Mouse (Mus musculus) cerebellum, adult 9-10 months (tissue): ENCODE results near the gene Nectin1.

Experiments
- DNase-seq: peaks from one replicate; pipeline ENCODE4 v3.0.0; 2022

Gene Nectin1

DNA sequence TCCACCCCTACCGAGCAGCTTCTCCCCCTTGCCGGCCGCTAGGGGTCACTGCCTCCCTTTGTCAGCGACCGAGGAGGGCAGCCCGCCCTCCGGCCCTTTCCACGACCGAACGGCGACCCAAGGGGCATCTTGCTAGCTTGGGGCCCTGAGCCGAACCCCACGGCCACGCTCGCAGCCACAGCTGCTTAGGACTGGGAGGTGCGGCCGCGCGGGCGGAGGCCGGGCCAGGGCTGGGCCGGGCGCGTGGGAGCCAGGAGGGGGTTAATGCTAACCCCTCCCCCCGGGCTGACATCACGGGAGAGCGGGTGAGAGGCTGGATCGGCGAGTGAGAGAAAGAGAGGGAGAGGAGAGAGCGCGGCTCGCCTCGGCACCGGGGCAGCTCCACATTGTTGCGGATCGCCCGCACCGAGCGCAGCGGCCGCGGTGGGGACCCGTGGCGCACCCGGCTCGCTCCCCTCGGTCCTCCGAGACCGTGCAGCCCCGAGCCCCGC is at the start of gene Nectin1:
Gene Nectin1 (plus strand): TSS at position 338 of the 491 bp plus-strand sequence.
- peak; percentile 92 for DNase-seq

DNA sequence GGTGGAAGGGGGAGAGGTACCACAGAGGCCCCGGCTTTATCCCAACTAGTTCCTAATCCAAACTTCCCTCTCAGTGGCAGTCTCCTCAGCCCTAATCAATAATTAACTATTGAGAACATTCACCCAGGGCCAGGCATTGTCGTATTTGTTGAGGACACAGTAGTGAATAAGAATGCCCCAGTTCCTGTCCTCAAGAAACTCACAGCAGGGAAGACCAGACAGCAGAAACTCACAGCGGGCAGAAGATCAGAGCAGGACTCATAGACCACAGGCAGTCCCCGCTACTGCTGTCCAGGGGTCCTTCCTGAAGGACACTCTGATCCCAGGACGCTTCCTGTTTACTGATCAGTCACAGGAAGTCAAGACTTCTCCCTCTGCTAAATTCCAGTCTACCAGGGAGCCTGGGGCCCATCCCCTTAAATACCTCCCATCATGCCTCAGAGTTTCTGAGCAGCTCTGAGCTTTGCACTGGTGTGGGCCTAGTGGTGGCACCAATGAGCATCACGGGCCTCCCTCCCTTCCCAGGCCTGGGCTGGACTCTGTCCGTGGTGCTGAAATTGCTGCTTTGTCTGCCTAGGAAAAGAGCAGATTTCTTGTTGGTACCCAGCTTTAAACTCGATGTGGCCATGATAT is 45.6 kb upstream of the Nectin1 start:
- DNase-seq: no peak

DNA sequence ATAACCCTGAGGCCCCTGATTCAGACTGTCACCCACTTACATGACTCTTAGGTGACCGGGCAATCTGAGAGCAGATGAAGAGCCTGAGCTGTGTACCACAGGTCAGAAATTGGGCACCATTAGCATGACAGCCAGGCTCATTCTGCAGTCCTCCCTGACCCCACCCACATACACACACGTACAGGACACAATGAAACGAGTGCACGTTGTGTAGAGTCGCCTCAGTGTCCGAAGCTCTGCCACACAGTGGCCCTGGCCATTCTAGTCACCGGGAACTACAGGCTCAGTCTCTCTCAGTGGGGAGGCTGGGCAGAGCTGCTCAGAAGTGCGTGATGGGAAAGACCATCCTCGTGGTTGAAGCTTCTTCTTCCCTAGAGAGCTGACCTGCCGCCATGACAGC is 44.9 kb upstream of the Nectin1 start:
- DNase-seq: no peak

DNA sequence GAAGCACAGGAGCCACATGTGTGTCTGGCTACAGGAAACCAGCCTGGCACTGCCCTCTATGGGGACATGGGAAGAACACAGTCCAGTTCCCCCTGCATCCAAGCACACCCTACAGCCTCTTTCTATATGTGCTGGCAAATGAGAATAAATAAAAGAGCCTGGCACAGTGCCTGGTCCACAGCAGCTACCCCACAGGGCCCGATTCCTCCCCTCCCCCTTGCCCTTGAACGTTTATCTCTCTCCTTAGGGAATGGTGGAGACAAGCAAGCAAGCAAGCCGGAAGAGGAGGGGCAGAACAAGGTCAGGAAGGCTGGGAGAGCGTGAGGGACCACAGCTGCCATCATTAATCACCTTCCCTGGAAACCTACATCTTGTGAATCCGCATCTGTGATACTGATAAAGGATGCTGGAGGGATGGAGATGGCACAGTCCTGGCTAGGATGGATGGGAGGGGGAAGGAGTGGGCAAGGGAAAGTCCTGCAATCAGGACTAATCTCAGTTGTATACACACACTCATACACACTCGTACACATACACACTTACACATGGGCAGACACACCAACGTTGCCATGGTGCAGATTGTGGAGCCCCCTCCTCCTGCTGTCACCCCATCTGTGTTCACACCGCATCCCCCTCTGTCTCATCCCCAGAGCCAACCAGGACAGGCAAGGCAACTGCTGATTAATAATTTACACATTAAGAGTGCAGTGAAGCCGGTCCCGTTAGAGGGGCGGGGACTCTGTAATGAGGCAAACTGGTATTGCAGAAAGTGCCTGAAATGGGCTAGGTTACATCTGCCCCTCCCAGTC is 44.2 kb upstream of the Nectin1 start:
- DNase-seq: no peak

DNA sequence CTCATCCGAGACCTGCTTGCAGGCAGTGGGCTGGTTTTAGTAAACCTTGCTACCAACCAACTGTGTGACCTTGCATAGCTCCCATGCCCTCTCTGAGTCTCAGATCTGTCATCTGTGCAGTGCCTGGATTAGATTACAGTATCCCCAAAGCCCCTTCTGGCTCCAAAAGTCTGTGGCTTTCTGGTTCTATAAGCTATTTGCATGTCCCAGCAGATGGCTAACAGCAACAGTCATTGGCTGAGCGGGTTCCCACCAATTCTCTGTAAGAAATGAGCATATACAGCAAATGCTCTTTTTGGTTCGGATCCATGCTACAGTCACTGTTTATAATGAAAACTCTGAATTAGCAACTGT is 43.6 kb upstream of the Nectin1 start:
- DNase-seq: no peak

DNA sequence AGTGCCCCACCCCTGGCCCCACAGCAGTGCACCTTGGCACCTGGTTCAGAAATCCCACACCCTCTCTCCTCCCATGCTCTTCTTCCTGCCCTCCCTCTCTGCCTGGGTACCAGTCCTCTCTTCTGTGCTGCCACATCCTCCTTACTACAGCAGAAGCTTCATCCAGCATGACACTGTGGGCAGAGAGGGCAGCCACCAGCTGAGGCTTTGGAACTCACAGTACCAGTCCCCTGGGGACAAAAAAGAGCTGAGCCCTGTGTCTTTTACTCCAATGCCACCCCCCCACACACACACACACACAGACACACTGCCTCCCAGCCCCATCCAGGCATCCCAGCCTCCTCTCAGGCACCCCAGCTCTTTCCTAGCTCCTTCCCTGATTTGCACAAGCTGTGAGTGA is 42.0 kb upstream of the Nectin1 start:
- DNase-seq: no peak

DNA sequence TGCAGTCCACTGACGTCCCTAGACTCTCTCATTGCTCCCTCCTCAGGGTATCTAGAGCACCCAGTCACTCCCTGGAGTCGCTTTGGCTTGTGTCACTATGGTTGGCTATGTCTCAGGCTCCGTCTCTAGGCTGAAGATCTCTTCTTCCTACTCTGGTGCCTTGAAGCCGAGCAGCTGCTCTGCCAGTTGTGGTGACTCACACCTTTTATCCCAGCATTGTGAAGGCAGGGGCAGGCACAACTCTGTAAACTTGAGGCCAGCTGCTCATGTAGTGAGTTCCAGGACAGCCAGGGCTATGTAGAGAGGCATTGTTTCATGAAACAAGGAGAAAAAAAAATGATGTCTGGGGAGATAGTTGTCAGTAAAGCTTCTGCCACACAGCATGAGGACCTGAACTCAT is 36.2 kb upstream of the Nectin1 start:
- no peak for DNase-seq

DNA sequence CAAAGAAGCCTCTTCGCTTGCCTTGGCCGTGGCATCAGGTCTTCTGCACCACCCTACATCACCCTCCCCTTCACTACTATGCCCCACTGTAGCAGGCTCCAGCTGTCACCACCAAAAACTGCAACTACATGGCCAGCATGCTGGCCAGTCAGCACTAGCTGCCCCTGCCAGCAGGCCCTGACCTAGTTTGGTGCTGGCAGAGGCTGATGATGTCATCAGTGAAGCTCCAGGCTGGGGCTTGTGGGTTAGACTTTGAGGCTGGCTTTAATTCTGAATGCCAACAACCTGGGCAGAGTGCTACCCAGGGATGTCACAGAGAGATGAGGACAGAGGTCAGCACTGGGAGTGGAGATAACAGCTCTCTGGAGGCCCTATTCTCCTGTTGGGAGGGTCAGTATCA is 35.1 kb upstream of the Nectin1 start:
- peak; percentile 68 for DNase-seq

DNA sequence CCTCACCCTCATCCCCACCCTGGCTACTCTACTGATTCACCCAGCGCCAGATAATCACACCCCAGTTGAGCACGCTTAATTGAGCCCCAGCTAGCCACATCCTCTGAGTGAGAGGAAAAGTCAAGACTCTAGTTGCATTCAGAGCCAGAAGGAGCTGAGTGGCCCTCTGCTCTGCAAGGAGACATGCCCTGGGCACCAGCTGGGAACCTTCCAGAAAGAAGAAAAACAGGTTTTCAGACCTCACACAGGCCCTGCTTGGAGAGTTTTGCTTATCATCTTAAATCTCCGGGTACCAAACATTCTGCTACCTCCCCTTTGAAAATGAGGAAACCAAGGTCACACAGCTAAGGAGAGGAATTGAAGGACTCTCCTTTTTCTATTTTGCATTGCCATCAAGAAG is 30.4 kb upstream of the Nectin1 start:
- DNase-seq: no peak

DNA sequence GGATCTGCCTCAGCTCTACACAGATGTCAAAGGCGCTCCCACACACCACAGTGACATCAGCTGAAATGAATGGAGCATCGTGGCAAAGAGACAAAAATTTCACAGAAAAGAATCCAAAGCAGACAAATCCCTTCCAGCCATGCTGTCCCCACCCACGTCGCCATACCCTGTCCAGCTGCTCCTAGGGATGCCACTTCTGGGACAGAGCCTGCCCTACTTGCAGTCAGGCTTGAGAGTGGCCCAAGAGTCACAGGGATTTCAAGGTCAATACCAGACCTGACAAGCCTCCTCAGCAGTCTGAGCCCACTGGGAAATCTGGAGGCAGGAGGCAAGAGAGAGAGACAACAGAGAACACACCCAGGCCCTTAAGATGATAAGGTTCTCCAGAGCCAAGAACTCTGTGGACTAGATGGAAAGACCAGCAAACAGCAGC is 24.4 kb upstream of the Nectin1 start:
- DNase-seq: no peak

DNA sequence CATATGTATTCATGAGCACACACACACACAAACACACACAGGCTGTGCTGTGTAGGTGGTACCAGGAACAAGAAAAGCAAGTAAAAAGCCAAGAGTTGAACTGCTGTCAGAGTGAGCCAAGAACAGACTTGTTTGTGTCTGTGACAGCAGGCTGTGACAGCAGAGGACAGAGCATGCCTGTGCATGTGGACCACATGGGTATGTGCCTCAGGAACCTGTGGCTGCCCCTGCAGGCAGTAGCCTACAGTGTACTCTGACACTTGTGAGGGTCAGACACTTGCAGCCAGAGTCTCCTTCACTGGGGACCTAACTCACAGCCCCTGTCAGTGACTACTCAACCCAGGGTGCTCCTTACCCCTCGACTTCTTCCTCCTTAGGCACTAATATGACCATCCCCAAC is 23.7 kb upstream of the Nectin1 start:
- no peak for DNase-seq

DNA sequence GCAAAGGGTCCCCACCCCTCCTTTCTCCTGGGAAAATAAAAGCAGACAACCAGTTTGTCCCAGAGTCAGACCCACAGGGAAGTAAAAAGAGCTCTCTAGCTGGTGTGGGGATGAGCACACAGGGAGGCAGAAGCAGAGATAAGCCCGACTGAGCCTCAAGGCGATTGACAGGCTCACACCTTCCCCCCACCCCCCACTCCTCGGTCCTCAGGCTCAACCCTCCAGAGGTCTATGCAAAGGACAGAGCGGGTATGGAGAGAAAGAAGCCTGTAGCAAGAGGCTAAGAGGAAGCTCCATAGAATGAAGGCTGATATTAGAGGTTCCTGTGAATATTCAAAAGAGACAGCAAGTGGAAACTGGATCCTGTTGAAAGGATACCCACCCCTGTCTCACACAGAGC is 19.7 kb upstream of the Nectin1 start:
- DNase-seq: no peak

DNA sequence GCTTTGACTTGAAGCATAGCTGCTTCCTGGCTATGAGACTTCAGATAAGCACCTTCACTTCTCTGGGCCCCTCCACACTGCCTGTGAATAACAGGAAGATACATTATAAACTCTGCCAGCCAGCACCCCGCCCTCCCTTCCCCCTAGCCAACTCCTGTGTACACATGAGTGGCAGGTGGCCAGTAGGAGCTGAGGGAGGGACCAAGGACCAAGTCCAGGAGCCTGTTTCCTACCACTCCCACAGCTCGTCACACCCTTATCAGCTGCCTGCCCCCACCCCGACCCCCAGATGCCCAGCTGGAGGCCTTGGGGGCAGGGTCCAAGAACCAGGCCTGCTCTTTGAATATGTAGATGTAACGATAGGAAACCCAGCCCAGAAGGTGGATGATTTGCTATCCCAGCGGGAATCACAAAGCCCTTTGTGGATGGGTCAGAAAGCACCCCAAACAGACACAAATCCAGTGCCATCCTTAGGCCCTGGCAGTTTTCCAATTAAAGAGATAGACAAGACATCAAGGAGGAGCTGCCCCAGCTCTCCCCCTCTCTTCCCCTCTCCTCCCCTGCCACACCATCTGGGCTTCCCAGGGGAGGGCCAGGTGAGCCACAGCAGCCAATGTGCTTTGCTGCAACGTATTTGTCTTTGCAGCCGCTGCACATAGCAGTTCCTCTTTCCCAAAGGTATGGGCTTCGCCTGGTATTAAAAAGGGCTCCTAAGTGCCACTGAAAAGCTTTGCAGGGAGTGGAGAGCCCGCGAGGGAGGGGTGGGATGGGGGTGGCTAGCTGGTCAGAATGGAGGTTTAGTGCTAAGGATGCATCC is 14.1 kb upstream of the Nectin1 start:
- no peak for DNase-seq

DNA sequence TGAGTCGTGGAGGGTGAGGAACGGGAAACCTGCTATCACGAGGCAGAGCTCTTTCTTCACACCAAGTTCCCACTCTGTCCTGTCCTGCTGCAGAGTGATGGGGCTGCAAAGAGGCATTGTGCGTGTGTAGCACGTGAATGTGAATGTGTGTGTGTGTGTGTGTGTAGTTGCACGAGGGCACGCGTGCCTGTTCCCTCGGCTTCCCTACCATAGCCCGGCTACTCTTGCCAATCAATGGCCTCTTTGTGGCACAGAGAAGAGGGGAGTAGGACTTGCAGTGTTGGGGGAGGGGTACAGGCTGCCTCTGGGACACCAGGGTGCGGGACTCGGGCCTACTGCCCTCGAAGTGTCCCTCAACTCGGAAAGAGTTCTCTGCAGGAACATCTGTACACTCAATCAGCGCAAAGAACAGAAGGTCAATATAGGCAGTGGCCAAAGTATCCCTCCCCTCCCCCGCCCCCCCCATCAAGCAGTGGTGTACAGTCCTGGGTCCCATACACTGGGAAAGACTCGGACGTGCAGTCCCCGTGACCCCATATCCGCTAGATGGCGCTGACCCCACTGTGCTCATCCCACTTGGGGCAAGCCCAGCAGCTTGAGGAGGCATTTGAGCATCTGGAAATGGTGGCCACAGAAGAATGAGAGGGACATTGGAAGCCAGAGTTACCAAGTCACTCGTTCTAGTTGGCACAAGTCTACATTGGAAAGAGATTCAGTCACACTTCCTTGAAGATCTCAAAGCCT is 13.3 kb upstream of the Nectin1 start:
- no peak for DNase-seq

DNA sequence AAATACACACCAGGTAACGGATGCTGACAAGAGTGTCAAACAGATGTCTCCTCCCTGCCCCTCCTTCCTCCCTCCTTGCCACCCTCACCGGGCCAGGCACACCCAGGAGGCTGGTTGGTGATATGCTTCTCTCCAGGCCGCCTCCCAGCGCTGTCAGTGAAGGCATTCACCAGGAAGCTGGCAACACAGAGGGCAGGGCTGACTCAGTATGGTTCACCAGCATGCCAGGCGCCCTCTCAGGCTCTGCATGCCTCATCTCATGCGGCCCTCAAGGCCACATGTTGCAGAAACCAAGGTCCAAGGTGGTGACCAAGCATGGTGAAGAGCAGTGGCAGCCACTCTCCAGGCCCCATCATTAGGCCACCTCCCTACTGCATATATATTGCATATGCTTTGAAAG is 11.9 kb upstream of the Nectin1 start:
- no peak for DNase-seq

DNA sequence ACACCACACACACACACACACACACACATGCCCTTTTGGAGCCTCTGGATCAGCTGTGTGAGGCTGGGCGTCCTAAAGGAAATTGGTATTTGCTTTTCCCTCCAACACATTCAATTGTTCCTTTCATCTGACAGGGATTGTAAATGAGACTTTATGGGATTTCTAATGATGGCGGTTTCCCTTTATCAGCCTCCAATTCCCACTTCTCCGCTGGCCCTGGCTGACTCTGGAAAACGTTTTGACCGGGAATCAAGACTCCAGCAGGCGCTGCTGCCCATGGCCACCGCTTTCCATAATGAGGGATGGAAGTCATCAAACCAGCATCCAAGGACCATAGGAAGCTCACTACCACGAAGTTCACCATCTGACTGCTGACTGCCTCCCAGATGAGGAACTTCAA is 11.1 kb upstream of the Nectin1 start:
- DNase-seq: no peak

DNA sequence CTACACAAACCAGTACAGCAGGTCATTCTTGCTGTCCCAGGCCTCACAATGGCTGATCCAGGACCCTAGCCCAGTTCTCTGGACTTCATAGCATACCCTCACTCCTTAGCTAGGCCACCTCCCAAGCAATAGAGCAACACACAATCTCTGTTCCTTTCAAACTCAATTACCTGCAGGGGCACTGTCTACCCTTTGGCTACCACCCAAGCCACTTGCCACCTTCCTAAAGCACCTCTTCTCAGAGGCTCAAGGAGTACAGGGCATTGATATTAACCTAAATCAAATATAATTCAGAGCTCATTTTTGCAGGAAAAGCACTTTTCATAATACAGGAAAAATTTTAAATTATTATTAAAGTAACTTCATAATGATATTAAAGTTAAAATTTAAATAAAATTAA is 8.8 kb upstream of the Nectin1 start:
- no peak for DNase-seq

DNA sequence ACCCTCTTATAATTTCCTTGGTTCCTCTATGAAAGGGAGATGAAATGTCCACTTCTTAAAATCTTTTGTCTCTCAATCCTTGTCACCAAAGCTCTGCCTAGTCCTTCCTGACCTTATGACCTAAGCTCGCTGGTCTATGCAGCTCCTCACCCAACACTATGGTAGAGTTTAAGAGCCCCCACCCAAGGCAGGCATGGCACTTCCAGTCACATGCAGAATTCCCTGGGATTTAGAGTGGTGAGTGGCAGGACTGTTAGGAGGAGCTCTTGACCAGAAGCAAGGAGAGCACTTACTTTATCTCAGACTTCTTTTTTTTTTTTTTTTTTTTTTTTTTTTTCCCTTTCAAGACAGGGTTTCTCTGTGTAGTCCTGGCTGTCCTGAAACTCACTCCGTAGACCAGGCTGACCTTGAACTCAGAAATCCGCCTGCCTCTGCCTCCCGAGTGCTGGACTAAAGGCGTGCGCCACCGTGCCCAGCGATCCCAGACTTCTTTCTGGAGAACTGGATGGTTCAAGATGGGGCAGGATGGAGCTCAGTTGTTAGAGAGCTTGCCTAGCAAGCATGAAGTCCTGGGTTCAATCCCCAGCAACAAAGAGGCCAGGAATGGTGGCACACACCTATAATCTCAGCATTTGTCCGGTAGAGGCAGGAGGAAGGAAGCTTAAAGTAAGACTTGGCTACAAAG is 7.6 kb upstream of the Nectin1 start:
- no peak for DNase-seq

DNA sequence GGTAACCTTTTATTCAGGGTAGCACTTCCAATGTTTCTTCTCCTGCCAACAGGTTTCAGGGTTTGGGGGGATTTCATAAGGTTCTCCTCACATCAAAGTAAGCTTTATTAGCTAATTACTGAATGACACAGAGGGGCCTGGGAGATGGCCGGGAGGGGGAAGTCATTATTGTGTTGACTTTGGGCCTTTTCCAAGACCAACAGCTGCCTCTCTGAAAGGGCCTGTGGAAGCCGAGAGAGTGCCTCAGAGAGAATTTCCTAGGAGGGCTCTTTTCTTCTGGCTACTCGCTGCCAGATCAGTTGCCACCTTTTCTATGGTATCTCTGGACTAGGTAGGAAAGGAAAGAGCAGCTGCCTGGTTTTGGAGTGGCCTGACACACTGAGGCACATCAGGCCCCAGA is 6.5 kb upstream of the Nectin1 start:
- DNase-seq: no peak

DNA sequence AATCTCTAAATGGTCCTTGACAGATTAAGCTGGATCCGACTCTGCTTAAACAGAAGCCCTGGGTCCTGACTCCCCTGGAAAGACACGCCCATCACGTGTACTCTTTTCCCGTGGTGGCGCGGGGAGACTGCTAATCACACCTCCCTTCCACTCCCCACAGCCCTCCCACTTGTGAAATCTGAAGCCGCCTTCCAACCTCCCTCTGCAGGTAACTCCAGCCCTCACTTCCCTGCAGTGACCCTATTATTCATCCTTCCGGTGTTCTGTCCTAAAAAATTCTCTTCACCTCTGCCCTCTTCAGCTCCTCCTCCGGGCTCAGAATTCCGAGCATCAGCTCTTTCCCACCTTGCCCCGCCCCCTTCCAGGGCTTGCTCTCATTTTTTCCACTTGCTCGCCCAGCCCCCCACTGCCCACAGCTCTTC is 5.9 kb upstream of the Nectin1 start:
- DNase-seq: no peak

DNA sequence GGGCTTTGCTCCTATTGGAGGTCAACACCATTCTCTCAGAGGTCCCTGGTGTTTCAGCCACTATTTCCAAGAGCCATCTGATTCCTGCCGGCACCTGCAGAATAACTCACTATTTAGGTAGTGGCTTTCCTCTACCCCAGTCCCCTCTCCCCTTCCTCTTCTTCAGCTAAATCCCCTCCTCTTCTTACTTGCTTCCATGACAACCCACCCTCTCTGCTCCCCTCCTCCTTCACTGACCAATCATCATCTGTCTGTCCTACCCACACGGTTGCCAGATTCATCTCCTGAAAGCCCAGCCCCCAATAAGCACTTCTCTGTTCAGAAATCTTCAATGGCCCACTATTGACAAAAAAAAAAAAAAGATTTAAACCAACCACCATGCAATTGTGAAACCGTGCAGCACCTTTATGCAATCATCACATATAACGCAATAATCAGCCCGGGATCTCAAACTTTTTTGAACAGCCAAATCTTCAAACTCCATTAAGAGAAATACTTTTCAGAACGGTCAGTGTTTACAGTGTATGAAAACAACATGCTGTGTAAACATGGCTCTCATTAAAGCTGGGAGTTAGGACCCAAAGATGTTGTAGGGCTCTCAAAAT is 5.2 kb upstream of the Nectin1 start:
- no peak for DNase-seq

DNA sequence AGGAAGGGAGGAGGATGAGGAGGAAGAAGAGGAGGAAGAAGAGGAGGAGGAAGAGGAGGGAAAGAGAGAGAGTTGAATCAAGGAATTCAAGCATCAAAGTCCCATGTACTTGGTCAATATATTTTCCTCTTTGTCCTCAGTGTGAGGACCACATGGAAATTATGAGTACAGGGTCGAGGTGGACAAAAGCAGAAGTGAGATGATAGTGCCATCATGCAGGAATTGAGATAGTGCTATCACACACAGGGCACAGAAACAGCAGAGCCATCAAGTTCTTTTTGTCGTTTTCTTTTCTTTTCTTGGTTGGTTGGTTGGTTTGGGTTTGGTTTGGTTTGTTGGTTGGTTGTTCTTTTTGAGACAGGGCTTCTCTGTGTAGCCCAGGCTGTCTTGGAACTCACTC is 2.5 kb upstream of the Nectin1 start:
- DNase-seq: no peak
